Mouse (Mus musculus): ENCODE measurements around the gene Gm3594. TPM values are rescaled to one million over a fixed set of nuclear protein-coding genes. Genes with fewer than 3 reads are reported as not detected.

Gm3594 gene
- polyA plus RNA-seq, 1 experiment: 0.79 TPM

Other genes starting within 250 kb of the Gm3594 start
- 0.67 and 1.2 TPM in 2 replicates for gene Gm21560, start 225.3 kb downstream of the Gm3594 start, polyA plus RNA-seq (2012; rRNA removed)
- 4.9 and 7.9 TPM in 2 replicates for gene Gm3411, start 157.4 kb downstream of the Gm3594 start, polyA plus RNA-seq (2012; rRNA removed)
- 30.6 and 36.8 TPM in 2 replicates for gene Gm21103, start 139.8 kb downstream of the Gm3594 start, polyA plus RNA-seq (2012; rRNA removed)
- 8.6 and 10.2 TPM in 2 replicates for gene Gm3618, start 100.9 kb downstream of the Gm3594 start, polyA plus RNA-seq (2012; rRNA removed)
- 0.15 and 0.43 TPM in 2 replicates for gene Gm16440, start 54.3 kb downstream of the Gm3594 start, polyA plus RNA-seq (2012; rRNA removed)
- gene Gm3591, start 32.1 kb downstream of the Gm3594 start, polyA plus RNA-seq (2012; rRNA removed): 6.4 and 7.2 TPM in 2 replicates
- 0.52 and 0.99 TPM in 2 replicates for gene Gm8356, start 92.7 kb upstream of the Gm3594 start, polyA plus RNA-seq (2012; rRNA removed)
- gene Gm3629, start 146.0 kb upstream of the Gm3594 start, polyA plus RNA-seq (2012; rRNA removed): 1.8 and 2.1 TPM in 2 replicates
- 2.7 and 3.3 TPM in 2 replicates for gene Gm3460, start 177.8 kb upstream of the Gm3594 start, polyA plus RNA-seq (2012; rRNA removed)
- gene Gm10251, start 239.6 kb upstream of the Gm3594 start, polyA plus RNA-seq (2012; rRNA removed): 17.0 and 24.0 TPM in 2 replicates

Measured in testis, adult 2 months (tissue).